Mouse (Mus musculus) Patski (cell line): ENCODE data around the gene Xrcc3. TPM values are rescaled to one million over a fixed set of nuclear protein-coding genes. Genes with fewer than 3 reads are reported as not detected.

Experiments used
- ATAC-seq: fragments of 100-300 bp; one replicate; pipeline ENCODE4 v1.8.0; 2021
- CTCF ChIA-PET: fragments of 350-600 bp; sonication (Branson Sonifier 250); formaldehyde crosslinking; loops from one replicate; lab custom pipeline; 2022; ENCODE audit warnings: inconsistent platforms; lab: Charles Lee
- POLR2A ChIA-PET: fragments of 350-600 bp; sonication (Branson Sonifier 250); formaldehyde crosslinking; loops from one replicate; lab custom pipeline; 2022; ENCODE audit warnings: antibody characterized with exemption, inconsistent platforms; lab: Charles Lee
- DNase-seq: peaks from one replicate; pipeline ENCODE4 v3.0.0-alpha.2; 2011; ENCODE audit warnings: low read depth, low spot score
- H3K27me3 ChIP-seq: fragments of 371-371 bp; one replicate; pipeline ENCODE4 v1.5.1; 2021
- CTCF ChIP-seq: fragments of 100-300 bp; IDR thresholded peaks from one replicate; pipeline ENCODE4 v1.5.1; 2021
- in situ Hi-C: fragments of 300-500 bp; cut with MboI; formaldehyde crosslinking; loops from 3 replicates; pipeline ENCODE4 v1.11.1; 2018; ENCODE audit warnings: low pct_unique_long_range_greater_than_20kb, mixed read lengths
- polyA plus RNA-seq: library from polyadenylated mRNA; unstranded; gene quantifications from one replicate; pipeline ENCODE4 v1.2.3, GENCODE M21; 2021

Gene Xrcc3
- polyA plus RNA-seq, 1 experiment from 2014 or later = 4.1 TPM

DNA sequence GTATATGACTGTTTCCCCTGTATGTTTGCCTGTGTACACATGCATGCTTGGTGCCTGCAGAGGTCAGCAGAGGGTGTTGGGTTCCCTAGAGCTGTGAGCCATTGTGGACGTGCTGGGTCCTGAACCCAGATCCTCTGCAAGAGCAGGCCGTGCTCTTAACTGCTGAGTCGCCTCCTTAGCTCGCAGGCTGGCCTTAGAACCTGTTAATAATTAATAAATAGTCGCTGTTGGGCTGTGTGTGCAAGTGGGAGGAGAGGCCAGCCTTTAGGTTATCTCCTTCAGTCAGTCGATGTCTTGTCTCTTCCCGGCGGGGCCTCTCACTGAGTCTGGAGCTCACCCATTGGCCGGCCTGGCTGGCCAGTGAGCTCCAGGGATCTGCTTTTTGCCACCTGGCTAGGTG is 3.3 kb upstream of the Xrcc3 start:
- ATAC-seq (no peak), DNase-seq (no peak)
- in situ Hi-C loops = no loop called here
- POLR2A ChIA-PET = interaction anchor here (0.6 kb wide), 1 partner anchor 130 kb away, joined by 4 read pairs; no protein-coding TSS in a partner anchor
- CTCF ChIA-PET = interaction anchor here (1.3 kb wide), 1 partner anchor 141 kb away, joined by 5 read pairs; no protein-coding TSS in a partner anchor
- H3K27me3 ChIP-seq = no peaks in the 10 kb centered on the region
- TF ChIP-seq CTCF = no peak

DNA sequence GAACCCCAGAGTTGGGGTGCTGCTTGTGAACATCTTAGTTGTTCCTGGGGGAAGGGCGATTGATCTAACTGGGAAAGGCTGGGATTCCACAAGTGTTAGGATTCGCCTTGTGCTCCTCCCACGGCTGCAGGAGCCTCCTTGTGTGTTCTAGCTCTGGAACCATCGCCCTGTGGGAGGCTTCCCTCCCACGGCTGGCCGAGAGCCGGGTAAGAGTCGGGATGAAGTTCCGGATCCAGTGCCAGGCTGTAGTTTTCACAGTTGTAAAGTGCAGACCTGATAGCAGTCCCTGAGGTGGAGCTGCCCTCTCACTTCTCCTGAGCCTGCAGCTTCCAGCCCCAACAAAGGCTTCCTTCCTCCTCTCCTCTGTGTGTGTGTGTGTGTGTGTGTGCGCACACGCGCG is 2.9 kb upstream of the Xrcc3 start:
- ATAC-seq (no peak), DNase-seq (no peak)
- TF ChIP-seq CTCF = no peak
- H3K27me3 ChIP-seq = no peaks in the 10 kb centered on the region
- in situ Hi-C loops = no loop called here
- ChIA-PET CTCF (interaction anchor here (1.3 kb wide), 1 partner anchor 141 kb away, joined by 5 read pairs; no protein-coding TSS in a partner anchor), POLR2A (interaction anchor here (0.5 to 0.6 kb wide), 2 partner anchors 83 to 131 kb away, joined by 4 to 6 read pairs; no protein-coding TSS in a partner anchor)

DNA sequence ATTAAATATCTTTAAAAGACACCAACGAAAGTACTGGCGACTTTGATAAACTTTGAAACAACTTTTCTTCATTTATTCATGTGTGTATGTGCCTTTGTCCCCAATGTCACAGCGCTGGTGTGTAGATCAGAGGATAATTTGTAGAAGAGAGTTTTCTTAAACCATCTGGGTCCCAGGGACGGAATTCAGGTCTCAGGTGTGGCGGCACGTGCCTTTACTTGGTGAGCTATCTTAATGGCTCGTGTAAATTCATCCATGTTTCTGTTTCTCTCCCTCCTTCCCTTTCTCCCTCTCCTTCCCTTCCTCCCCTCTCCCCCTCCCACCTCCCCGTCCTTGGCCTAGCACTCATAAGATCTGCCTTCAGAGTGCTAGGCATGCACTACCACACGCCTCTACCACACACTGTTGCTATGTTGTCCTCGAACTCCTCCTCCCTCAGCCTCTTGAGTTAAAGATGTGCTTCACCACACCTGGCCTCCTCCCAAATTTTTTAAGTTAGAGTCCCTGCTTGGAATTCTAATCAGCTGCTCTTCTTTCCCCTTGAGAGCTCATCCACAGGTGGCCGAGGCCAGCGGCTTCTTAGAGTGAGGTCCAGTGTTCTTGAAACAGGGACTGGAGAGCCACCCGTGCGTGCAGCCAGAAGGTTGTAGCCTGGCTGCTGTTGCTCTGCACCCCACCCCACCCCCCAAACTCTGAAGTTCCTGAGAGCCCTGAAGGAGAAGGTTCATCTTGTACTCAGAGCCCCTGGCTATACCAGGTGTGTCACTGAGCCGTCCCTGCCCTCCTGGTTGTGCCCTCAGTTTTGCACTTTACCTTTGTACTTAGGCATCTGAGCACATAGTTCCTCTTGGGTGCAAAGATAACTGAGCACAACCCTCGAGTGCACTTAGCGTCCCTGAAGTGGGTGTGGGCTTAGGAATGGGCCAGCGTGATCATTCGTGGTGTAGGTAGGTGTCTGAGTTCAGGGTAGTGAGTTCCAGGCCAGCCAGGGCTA is 1.4 kb upstream of the Xrcc3 start:
- in situ Hi-C loops = no loop called here
- H3K27me3 ChIP-seq = no peaks in the 10 kb centered on the region
- ChIA-PET CTCF (no interaction called here), POLR2A (interaction anchor here (0.5 kb wide), 1 partner anchor 146 kb away, joined by 3 read pairs; no protein-coding TSS in a partner anchor)
- ATAC-seq = no peak
- DNase-seq = no peak
- TF ChIP-seq CTCF = no peak

DNA sequence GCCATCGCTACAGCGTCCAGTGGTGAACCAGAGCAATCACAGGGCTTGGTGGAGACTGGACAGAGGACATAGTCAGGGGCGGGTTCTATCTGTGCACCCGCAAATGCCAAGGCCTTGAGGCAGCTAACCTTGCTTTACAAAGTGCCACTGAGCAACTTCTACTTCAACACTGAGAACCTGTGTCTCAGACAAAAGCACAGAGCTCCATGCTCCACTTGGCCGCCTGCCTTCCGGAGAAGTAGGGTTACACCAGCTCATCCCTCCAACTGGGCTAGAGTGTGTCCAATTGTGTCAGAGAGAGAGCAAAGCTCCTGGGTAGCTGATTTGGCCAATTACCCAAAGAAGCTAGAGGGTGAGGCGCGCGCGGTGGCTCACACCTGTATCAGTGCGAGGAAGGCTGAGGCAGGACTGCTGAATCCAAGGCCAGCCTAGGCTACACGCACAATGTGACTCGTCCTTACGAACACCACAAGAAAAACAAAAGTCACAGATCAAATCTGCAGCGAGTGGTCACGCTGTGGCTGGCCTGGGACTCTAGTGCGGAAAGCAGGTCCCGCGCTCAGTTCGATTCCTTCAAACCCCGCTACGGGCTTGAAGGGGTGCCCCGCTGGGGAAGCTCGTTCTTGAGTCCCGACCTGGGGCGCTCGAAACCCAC is 435 bp downstream of the Xrcc3 start:
- in situ Hi-C loops = no loop called here
- no peaks in the 10 kb centered on the region for H3K27me3 ChIP-seq
- DNase-seq (no peak), ATAC-seq (peak; percentile 1)
- TF ChIP-seq CTCF = no peak
- ChIA-PET CTCF (interaction anchor here (1.7 kb wide), 1 partner anchor 12 kb away, joined by 4 read pairs; no protein-coding TSS in a partner anchor), POLR2A (no interaction called here)

DNA sequence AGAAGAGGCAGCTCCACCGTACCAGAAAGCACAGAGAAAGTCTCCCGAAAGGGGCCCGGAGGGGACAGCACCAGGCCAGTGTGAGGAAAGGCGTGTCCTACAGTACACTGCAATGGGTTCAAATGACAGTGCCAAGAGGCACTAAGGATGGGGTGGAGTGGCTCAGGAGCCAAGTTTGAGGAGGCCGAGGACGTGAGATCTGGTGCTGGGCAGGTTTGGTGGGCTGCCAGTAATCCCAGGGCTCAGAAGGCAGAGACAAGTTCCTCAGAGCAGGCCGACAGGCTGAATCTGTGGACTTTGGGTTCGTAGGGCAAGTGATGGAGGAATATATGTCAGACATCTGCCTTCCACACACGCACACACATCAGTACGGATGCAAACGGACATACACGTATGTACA is 1.1 kb downstream of the Xrcc3 start:
- TF ChIP-seq CTCF = no peak
- in situ Hi-C loops = no loop called here
- ChIA-PET CTCF (interaction anchor here (1.7 kb wide), 1 partner anchor 12 kb away, joined by 4 read pairs; no protein-coding TSS in a partner anchor), POLR2A (no interaction called here)
- DNase-seq = no peak
- no peaks in the 10 kb centered on the region for H3K27me3 ChIP-seq
- ATAC-seq = no peak

DNA sequence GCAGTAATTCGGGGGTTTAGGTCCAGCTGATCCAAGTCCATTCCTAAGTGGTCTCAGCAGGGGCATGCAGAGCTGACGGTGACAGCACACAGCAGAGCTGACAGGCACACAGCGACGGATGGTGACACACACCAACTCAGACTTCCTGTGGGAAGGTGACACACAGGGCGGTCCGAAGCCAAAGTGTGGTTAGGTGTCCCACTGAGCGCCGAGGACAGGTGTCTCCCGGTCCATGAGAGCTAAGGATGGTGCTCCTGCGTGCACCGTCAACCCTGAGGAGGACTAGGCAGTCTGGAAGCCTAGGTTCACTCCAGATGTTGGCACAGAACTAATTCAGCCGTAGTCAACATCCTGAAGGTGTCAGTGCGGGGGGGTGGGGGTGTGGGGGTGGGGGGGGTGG is 1.6 kb downstream of the Xrcc3 start:
- in situ Hi-C loops = no loop called here
- ChIA-PET CTCF (interaction anchor here (1.7 kb wide), 1 partner anchor 11 kb away, joined by 4 read pairs; no protein-coding TSS in a partner anchor), POLR2A (no interaction called here)
- H3K27me3 ChIP-seq = no peaks in the 10 kb centered on the region
- TF ChIP-seq CTCF = no peak
- ATAC-seq (no peak), DNase-seq (no peak)

DNA sequence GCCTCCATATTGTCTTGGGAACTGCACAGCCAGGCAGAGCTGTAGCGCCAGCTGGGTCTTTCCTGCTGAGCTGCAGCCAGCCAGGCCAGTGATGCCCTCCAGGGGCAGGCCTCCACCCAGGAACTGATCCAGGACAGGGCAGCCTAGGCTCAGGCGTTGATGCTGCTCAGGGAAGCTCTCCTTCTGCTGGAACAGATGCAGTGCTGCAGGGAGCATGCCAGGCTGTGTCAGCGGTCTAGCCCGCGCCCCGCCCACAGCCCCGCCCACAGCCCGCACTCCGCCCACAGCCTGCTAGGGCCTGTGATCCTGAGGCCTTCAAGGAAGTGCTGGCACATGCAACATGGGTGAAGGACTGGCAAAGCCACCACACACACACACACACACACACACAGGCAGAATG is 3.9 kb downstream of the Xrcc3 start:
- no peak for ATAC-seq
- ChIA-PET POLR2A (interaction anchor here (0.9 kb wide), 1 partner anchor 48 kb away, joined by 3 read pairs; no protein-coding TSS in a partner anchor), CTCF (no interaction called here)
- no peak for DNase-seq
- in situ Hi-C loops = no loop called here
- no peak for TF ChIP-seq CTCF
- no peaks in the 10 kb centered on the region for H3K27me3 ChIP-seq

DNA sequence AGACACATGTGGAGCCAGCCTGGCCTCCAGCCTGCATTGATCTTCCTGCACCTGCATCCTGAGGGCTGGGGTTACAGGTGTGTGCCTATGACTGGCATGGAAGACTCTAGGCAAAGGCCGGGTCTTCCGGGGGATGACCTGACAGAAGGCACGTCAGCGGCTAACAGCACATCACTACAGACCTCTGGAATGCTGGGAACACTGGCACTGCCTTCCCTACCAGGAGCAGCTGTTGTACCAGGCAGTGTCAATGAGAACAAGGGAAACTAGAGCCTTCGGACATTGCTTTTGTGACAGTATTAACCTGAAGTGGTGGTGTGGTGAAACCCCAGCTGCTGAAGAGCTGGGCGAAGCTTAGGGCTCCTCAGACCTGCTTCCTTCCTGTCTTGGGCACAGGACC is 4.9 kb downstream of the Xrcc3 start:
- in situ Hi-C loops = no loop called here
- POLR2A ChIA-PET = interaction anchor here (0.6 to 1.0 kb wide), 3 partner anchors 19 to 47 kb away, joined by 3 read pairs; no protein-coding TSS in a partner anchor
- DNase-seq (no peak), ATAC-seq (no peak)
- H3K27me3 ChIP-seq = no peaks in the 10 kb centered on the region
- CTCF ChIA-PET = no interaction called here
- TF ChIP-seq CTCF = no peak

DNA sequence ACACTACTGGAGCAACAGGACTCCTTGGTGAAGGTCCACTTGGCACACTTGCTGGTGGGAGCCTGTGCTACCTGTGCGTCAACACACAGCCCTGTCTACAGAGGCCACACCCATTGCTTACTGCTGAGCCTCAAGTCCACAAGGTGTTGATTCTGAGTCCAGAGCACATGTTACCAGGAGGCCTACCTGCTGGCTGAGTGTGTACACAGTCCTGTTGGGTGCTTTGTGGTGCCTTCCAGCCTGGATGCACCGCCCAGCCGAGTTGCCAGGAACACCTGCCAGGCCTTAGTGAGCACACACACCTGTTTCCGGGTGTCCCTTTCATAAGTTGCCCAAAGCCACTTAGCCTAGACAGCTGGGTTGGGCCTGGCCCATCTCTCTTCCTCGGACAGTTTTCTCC is 10.1 kb downstream of the Xrcc3 start:
- no peaks in the 10 kb centered on the region for H3K27me3 ChIP-seq
- in situ Hi-C loops = no loop called here
- DNase-seq (no peak), ATAC-seq (no peak)
- ChIA-PET CTCF (no interaction called here), POLR2A (no interaction called here)
- no peak for TF ChIP-seq CTCF

DNA sequence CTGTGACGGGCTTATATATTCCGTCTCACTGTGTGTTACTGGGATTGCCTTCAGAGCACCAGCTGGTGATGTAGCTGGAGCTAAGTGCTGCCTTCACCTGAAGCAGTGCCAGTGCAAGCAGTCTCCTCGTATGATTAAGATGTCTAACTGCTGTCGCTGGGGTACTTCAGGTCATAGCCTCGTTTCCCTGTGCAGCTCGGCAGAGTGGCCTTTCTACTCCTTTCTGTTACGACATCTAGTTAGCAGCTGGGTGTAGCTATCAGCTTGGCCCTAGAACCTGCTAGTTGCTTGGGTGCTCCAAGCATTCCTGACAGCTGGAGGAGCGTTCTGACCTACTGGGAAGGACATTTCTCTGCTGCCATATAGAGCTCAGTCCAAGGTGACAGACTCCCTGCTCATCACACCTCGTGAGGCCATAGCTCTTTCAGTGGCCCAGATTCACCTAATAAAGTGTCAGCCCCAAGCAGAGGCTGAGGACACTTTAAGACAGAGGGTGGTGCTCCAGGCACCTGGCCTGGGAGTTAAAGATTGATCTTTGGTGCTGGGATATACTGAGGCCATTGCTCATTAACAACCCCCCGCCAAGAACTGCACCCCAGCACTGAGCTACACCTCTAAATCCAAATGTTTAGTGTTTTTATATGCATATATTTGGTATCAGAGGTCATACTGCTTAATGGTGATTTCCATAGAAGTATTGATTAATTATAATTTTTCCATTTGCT is 13.1 kb downstream of the Xrcc3 start:
- ATAC-seq (no peak), DNase-seq (no peak)
- POLR2A ChIA-PET = interaction anchor here (0.6 kb wide), 3 partner anchors 33 to 481 kb away, joined by 3 to 4 read pairs (median 4); no protein-coding TSS in a partner anchor

More for the DNA sequence above, 13.1 kb downstream of the Xrcc3 start:
- no peaks in the 10 kb centered on the region for H3K27me3 ChIP-seq
- in situ Hi-C loops = no loop called here
- TF ChIP-seq CTCF = no peak
- CTCF ChIA-PET = interaction anchor here (0.6 to 1.6 kb wide), 2 partner anchors 12 kb away, joined by 3 to 4 read pairs; no protein-coding TSS in a partner anchor
